Mouse (Mus musculus) spleen, embryonic (tissue): Measurements from ENCODE around the gene Stk39.

Experiments
- CTCF ChIA-PET: fragments of 350-600 bp; sonication (Branson Sonifier 250); formaldehyde crosslinking; loops from one replicate; lab custom pipeline; 2022; lab: Charles Lee

The Stk39 gene

DNA sequence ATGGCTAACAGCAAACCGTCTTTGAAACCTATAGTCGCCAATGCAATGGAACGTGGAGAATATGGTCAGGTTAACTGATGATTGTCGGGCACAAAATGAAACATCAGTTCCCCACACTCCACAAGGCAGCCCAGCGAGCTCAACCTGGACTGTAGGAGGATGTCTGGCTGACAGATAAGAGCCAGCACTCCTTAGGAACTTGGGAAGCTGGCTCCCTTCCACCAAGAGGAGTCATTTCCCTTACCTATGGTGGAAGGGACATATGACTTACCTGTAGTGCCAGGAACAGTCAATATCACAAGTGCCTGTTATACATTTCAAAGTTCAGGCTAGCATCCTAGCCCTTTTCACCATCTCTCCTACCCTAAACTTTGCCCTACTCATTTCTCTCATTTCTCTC, 14.0 kb downstream of the Stk39 start:
- CTCF ChIA-PET, result no interaction called here

GRCm38 (mm10) chr2:68457455-68458032, 14.5 kb downstream of the Stk39 start:
- CTCF ChIA-PET, result no interaction called here

GRCm38 (mm10) chr2:68456899-68457298, 15.2 kb downstream of the Stk39 start:
- CTCF ChIA-PET, result no interaction called here

GRCm38 (mm10) chr2:68452379-68452778, 19.7 kb downstream of the Stk39 start:
- CTCF ChIA-PET, result no interaction called here

- CTCF ChIA-PET, result interaction anchor here (0.7 kb wide), 2 partner anchors 59 to 1042 kb away, joined by 6 to 7 read pairs; no protein-coding TSS in a partner anchor
These were observed 24.0 kb downstream of the Stk39 start for GRCm38 (mm10) chr2:68448035-68448434.

- CTCF ChIA-PET, result interaction anchor here (0.6 kb wide), 1 partner anchor 1365 kb away, joined by 3 read pairs; no protein-coding TSS in a partner anchor
These were observed 28.9 kb downstream of the Stk39 start for GRCm38 (mm10) chr2:68443141-68443540.

GRCm38 (mm10) chr2:68442113-68442717, 29.9 kb downstream of the Stk39 start:
- CTCF ChIA-PET, result interaction anchor here (0.6 kb wide), 1 partner anchor 1364 kb away, joined by 3 read pairs; no protein-coding TSS in a partner anchor

GRCm38 (mm10) chr2:68439614-68440013, 32.5 kb downstream of the Stk39 start:
- CTCF ChIA-PET, result no interaction called here

DNA sequence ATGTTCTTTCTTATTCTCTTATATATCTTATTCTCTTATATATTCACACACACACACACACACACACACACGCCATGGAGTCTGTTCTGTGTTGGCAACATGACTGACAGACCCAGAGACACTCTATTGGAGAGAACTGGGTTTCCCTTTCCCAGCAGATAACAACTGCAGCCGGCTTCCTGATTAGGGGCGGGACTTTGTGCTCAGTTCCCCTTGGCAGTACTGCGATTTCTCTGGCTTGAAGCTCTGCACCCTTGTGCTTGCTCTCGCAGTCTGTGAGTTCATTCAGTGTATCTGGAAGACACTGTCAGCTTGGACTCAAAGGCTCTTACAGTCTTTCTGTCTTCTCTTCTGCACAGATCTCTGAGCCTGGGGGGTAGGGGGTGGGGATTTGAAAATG, 34.1 kb downstream of the Stk39 start:
- CTCF ChIA-PET, result no interaction called here

DNA sequence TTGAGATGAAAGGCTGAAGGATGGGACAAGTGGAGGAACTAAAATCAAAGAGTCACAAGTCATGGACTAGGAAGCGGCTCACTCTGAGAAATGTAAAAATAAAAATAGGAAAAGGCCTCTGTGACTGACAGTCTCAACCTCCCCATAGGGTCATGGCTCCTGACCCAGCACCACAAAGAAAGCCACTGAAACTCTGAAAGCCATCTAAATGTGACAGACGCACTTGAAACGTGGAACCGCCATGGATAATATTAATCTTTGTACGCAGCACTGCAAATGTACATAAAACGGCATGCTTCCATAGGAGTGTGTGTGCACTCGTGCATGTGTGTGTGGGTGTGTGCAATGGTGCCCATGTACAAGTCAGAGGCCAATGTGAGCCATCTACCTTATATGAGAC, 34.9 kb downstream of the Stk39 start:
- CTCF ChIA-PET, result no interaction called here

DNA sequence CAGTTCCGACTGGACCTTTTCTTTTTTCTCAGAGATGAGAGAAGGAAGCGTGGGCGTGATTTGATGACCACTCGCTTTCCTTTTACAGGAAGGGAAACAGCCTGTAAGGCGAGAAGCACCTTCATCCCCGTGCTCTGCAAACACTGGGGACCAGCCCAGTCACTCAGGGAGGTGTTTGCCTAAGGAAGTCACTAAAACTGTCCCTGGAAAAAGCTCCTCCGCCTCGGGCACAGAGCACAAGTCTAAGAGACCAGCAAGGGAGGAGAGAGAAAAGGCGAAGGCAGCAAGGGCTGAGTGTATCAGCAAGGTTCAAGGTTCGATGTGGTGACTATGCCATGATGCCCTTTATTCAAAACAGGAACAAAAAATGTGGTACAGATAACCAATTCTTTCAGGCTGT, 35.8 kb downstream of the Stk39 start:
- CTCF ChIA-PET, result no interaction called here

- CTCF ChIA-PET, result no interaction called here
These were observed 36.4 kb downstream of the Stk39 start for GRCm38 (mm10) chr2:68435494-68436255.

DNA sequence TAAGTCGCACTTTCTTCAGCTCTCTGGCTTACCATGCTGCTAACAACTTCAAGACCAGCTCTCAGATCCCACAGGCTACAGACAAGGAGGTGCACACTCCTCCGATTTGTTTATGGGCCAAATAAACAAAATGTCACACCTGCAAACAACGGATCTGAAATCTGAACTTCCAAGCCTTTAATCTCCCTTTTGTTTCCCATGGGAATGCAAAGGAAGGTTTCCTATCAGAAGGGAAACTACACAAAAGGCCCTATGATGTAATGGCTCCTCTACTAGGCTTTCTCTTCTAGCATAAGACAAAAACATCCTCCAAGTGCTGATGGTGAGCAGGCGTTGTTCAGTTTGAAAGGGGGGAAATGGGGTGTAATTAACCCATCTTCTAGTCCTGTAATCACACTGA, 37.1 kb downstream of the Stk39 start:
- CTCF ChIA-PET, result no interaction called here

- CTCF ChIA-PET, result no interaction called here
These were observed 37.5 kb downstream of the Stk39 start for GRCm38 (mm10) chr2:68434576-68434975.

GRCm38 (mm10) chr2:68433736-68434312, 38.2 kb downstream of the Stk39 start:
- CTCF ChIA-PET, result no interaction called here

DNA sequence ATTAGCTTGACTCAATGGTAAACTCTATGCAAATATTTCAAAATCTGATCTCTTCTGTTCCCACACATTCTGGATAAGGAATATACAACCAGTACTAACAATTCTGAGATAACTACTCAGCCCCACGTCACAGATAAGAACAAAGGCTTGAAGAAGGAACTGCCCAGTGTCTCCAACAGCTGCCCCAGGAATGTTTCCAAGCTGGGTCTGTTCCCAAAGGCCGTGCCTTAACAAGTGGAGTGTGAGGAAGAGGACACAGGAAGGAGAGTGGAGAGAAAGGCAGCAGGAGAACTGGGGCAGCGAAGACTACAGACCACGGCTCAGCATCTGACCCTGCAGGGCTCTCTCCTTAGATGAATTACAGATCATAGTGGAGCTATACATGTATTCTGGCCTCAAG, 39.2 kb downstream of the Stk39 start:
- CTCF ChIA-PET, result no interaction called here

DNA sequence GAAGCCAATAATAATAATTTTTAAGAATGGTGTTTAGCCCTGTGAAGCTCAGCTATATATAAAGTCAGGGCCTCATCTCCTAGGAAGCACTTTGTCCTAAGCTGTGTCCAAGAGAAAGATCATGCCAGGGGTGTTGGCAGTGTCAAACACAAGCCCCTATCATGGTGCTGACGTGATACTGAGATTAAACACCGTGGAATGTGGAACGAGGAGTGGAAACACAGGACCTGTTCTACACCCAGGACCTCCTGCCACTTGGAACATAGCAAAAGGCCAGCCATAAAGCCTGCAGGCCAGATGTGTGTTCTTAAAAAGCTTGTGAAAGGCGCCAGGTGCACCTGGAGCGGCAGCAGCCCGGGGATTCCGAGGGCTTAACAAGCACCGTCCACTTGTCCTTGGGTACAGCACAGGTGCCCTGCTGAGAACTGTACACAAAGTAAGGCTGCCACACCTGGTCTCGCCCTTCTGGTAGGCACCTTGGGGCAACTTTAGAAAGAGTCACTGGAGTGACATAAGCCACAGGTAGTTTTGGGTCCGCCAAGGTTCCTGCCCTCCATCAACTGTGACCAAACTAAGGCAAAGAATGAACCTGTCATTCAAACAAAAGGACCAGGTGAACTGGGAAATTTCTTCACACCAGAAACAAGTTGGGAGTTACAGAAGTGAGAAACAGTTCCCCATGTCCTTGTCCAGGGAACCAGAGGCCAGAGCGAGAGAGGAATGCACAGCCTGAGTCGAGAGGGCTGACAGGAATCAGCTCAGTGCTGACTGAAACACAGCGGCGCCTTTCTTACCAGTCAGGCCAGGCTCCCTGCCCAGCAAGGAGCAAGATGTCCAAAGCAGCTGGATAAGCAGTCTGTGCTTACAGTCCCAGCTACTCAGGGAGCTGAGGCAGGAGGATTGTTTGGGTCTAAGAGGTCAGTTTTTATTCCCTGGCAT, 40.8 kb downstream of the Stk39 start:
- CTCF ChIA-PET, result no interaction called here

- CTCF ChIA-PET, result no interaction called here
These were observed 41.6 kb downstream of the Stk39 start for GRCm38 (mm10) chr2:68430493-68430892.

DNA sequence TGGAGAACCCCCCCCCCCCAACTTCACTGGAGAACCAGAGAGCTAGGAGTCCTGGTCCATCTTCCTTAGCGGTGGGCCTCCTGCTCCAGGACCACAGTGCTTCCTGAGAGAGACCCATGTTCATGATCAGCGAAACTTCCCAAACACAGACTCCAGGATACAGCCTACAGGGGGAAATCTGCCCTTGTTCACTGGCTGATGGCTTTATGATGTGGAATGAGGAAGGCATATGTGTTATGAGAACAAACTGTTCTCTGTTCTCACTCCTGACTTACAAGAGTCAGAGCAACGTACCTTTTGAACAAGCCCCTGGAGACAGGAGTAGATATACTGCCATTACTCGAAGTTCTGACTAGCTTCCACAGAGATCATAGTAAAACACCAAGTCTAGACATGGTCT, 42.6 kb downstream of the Stk39 start:
- CTCF ChIA-PET, result no interaction called here

DNA sequence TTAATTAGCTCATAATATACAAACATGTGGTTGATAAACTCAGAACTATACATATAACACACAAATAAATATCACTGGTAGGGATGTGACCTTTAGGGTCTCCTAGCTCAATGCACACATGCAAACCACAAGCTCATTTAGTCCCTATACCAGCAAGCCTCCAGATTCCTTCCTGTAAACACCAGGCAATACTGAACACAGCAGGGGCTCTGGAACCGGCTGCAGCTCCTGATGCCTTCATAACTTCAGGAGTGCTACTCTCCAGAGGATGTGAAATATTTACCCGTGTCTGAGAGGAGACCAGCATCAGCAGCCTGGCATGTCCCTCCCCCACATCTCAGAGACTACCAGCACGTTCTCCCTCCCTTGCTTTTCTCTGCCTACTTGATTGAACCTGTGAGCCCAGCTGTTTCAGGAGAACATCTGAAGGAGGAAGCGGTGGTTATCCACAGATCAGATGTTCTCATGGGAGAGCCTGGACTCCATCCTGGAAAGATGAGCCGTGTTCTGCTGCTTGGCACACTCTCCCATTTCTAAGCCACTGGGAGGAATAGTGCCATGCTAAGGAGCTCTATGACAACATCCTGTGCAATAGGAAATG, 45.0 kb downstream of the Stk39 start:
- CTCF ChIA-PET, result no interaction called here

GRCm38 (mm10) chr2:68426074-68426473, 46.0 kb downstream of the Stk39 start:
- CTCF ChIA-PET, result no interaction called here
